Mouse (Mus musculus): ENCODE measurements at regions not wholly inside any gene's neighbourhood (a gene's known extent, or its start where the extent isn't known, plus 50 kb on each side); places are given as distances from the start of the nearest gene placed in this dataset. TPM values are rescaled to one million over a fixed set of nuclear protein-coding genes. Genes with fewer than 3 reads are reported as not detected.
"Not testable (repeated sequence)": the region's sequence is repeated elsewhere in the genome, so short reads cannot be mapped to it uniquely, and the experiment has no call there.

GRCm38 (mm10) chr6:22789731-22790130, 85.6 kb upstream of the Ptprz1 start:
- not testable (repeated sequence) for DNase-seq (ENCODE audit: low spot score in 2 of 2)

GRCm38 (mm10) chr6:22791801-22792200, 83.5 kb upstream of the Ptprz1 start:
- no peak for DNase-seq (ENCODE audit: low spot score in 2 of 2)

- no peak for DNase-seq (ENCODE audit: low spot score in 2 of 2)
Measured at GRCm38 (mm10) chr6:22792601-22793000, 82.7 kb upstream of the Ptprz1 start.

GRCm38 (mm10) chr6:22794071-22794721, 81.1 kb upstream of the Ptprz1 start:
- DNase-seq (ENCODE audit: low spot score in 2 of 2): peak in 1 of 2 experiments; percentile 20

GRCm38 (mm10) chr6:22794755-22795154, 80.5 kb upstream of the Ptprz1 start:
- no peak for DNase-seq (ENCODE audit: low spot score in 2 of 2)

DNA sequence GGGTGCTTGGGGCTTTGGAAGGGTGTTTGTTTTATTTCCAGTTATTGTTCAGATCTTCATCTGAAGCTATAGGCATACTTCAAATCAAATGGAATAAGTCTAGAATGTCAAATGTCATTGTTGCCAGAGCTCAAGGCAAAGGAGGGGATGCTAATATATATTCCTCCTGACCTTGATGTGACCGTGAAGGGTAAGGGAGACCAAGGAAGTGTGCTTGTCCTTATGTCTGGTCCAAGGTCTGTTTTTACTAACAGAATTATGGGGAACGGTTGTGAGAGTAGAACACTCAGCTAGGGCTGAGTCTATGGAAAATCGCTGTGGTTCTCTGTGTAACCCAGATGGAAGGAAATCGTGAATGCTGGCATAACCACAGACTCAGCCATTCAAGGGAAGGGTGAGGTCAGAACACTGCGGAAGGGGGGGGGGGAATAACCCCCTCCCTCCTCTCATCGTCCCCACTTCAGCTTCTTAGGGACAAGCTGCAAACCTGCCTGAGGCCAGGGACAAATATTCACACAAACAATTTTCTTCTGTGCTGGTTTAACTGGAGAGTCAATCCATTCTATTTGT, 79.9 kb upstream of the Ptprz1 start:
- DNase-seq (ENCODE audit: low spot score in 2 of 2): no peak

DNA sequence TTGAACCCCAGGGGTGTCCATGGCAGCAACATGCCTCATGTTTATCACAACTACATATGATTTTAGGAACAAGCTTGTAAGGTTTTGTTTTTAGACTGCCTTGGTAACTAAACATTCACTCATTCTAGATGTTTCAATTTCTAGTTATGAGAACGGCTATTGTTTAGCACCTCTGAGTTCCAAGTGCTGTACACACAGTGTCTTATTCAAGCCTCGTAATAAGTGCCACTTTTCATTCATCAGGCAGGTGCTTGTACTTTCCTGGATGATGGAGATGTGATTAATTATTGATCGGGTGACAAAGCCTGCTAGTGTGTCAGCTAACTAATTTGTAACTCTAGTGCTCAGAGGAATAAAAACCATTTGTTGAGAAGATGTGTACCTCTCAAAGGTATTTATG, 73.4 kb upstream of the Ptprz1 start:
- no peak for DNase-seq (ENCODE audit: low spot score in 2 of 2)

DNA sequence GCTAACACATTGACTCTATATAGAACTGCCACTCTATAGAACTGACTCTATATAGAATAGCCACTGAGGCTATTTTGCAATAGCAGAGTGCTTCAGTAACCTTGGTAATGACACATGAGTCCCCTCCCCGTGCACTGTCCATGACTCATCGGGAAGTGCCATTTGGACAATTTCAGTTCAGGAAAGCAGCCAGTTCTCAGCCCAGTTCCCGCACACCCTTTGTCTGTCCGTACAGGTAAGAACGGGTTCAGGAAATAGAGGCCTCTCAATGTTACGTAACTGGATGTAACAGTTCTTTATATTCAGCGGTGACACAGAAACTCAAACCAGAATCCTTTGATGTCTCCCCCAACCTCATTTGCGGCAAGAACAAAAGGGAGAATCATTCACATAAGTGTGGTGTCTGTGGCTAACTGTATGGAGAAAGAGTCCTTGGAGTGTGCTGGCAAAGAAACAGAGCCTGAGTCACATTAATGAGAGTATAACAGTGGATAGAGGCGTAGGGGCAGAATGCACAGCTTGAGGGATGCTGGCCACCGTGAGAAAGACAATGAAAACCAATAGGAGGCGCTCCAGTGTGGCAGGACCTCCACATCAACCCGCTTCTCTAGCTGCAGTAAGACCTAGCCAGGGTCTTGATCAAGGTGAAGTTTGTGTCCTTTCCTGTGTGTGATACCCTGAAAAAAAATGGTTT, 72.8 kb upstream of the Ptprz1 start:
- no peak for DNase-seq (ENCODE audit: low spot score in 2 of 2)

DNA sequence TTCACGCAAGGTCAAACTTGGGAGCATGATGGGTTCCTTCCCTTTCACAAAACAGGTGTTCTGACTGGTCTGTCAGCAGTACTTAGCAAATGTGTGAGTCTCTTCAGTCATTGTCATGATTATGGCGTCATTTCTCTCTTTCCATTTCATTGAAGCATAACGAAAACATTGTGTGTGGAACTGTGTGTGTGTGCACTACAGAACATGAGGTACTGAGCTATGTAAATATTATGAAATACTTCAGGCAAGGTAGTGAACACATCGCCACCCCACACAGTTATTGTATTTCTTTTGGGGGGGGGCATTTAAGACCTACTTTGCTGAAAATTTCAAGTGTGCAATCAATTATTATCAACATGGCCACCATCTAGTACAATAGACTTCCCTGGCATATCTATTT, 71.4 kb upstream of the Ptprz1 start:
- DNase-seq (ENCODE audit: low spot score in 2 of 2): no peak

GRCm38 (mm10) chr6:22825086-22825768, 50.1 kb upstream of the Ptprz1 start:
- DNase-seq (ENCODE audit: low spot score in 2 of 2): no peak

Small RNA genes lying in the stretch of these regions (microRNA-seq; reads per million reads assigned to microRNA genes)
- gene Gm25942: not detected

Measured in gastrocnemius, postnatal 4 days (tissue).